Mouse (Mus musculus) megakaryocyte, embryonic 14.5 days (primary cell): ENCODE data around the gene Chd5. TPM values are rescaled to one million over a fixed set of nuclear protein-coding genes. Genes with fewer than 3 reads are reported as not detected.
A peak's percentile ranks its signal among the peaks of the same experiment; 100 is the strongest.

ENCODE experiments used
- H3K27me3 ChIP-seq: replicated peaks from 2 replicates; pipeline ENCODE3; 2012; ENCODE audit warnings: inconsistent platforms
- H3K36me3 ChIP-seq: replicated peaks from 2 replicates; pipeline ENCODE3; 2012; ENCODE audit warnings: low read length, inconsistent platforms, mixed read lengths
- H3K4me1 ChIP-seq: 2 replicates; pipeline ENCODE4 v1.6.1; 2012; ENCODE audit warnings: inconsistent platforms
- H3K4me3 ChIP-seq: replicated peaks from 2 replicates; pipeline ENCODE3; 2012; ENCODE audit warnings: moderate library complexity, mild to moderate bottlenecking, inconsistent platforms
- H3K9me3 ChIP-seq: 2 replicates; pipeline ENCODE4 v1.6.1; 2012; ENCODE audit warnings: inconsistent platforms
- FLI1 ChIP-seq: IDR thresholded peaks from 2 replicates; pipeline ENCODE4 v1.6.1; 2012; ENCODE audit warnings: low read length, inconsistent platforms, mixed read lengths
- GATA1 ChIP-seq: IDR thresholded peaks from 3 replicates; pipeline ENCODE4 v1.6.1; 2012; ENCODE audit warnings: mixed read lengths, low read length, inconsistent platforms, borderline replicate concordance
- polyA plus RNA-seq: library from polyadenylated mRNA; stranded (reverse); fragments of >175 nt; gene quantifications from 2 replicates; pipeline ENCODE4 v1.2.3, GENCODE M21; 2012; ENCODE audit warnings: low replicate concordance; ENCODE audit not compliant: insufficient read depth

Gene Chd5
- polyA plus RNA-seq, 1 experiment: 1.7 TPM

DNA sequence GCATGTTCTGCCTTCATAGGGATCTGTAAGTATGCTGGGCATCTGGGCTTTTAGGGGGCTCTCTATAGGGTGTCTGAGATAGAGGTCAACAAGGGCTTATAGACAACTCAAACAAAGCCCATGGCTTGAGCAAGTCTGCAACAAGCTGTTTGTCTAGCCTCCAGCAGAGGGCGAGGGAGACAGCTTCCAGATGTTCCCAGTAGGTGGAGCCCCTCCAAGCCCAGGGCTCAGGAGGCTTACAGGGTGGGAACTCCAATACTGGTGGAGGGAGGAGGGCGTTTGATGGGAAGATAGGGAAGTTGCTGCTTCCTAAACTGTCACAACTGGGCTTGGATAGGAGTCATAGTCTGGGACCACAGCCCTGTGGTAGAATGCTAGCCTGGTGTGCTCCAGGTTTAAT, 5.5 kb upstream of the Chd5 start:
- H3K36me3 ChIP-seq: peaks cover 81% of the 10 kb centered on the region
- peaks cover 10% of the 10 kb centered on the region for H3K27me3 ChIP-seq
- no peak for TF ChIP-seq FLI1
- no peak for TF ChIP-seq GATA1
- H3K9me3 ChIP-seq: no peaks in the 10 kb centered on the region
- peaks cover 52% of the 10 kb centered on the region for H3K4me1 ChIP-seq
- H3K4me3 ChIP-seq: no peak overlapping the region

DNA sequence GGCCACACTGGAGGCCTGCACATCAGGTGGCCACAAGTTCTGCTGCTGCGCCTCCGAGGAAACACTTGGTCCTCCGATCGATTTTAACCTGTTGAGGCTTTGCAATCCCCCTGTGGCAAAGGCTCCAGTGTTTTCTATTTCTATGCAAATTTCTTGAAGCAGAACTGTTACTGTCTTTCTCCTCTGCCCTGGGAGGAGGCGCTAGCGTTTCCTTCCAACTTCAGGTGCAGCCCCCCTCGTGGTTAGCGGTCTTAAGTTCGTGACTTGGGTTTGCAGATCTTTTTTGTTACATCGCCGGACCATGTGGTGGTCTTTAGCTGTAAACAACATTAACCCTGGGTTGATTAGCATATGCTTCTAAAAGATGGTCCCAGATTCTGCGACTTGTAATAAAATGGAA, 4.9 kb upstream of the Chd5 start:
- peaks cover 16% of the 10 kb centered on the region for H3K27me3 ChIP-seq
- TF ChIP-seq GATA1: no peak
- TF ChIP-seq FLI1: no peak
- no peak overlapping the region for H3K4me3 ChIP-seq
- peaks cover 54% of the 10 kb centered on the region for H3K4me1 ChIP-seq
- peaks cover 77% of the 10 kb centered on the region for H3K36me3 ChIP-seq
- H3K9me3 ChIP-seq: no peaks in the 10 kb centered on the region

DNA sequence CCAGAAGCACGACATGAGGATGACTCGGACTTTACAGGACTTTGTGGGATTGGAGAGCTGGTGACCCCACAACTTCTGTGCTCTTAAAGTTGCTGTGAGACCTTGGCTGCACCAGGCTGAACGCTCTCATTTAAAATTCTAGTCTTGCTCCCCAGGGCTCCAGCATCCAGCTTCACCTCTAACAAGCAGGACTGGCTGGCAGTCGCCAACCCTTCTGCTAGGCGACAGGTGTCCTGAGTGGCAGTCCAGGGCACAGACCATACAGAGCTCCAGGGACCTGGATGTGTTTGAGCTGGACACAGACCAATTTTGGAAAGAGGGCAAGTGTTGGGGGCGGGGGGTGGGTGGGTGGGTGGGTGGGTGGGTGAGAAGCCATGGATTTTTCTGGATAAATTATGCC, 679 bp upstream of the Chd5 start:
- H3K9me3 ChIP-seq: no peaks in the 10 kb centered on the region
- peaks cover 56% of the 10 kb centered on the region for H3K27me3 ChIP-seq
- TF ChIP-seq FLI1: no peak
- TF ChIP-seq GATA1: no peak
- H3K4me3 ChIP-seq: no peak overlapping the region
- H3K4me1 ChIP-seq: peaks cover 56% of the 10 kb centered on the region
- peaks cover 35% of the 10 kb centered on the region for H3K36me3 ChIP-seq

DNA sequence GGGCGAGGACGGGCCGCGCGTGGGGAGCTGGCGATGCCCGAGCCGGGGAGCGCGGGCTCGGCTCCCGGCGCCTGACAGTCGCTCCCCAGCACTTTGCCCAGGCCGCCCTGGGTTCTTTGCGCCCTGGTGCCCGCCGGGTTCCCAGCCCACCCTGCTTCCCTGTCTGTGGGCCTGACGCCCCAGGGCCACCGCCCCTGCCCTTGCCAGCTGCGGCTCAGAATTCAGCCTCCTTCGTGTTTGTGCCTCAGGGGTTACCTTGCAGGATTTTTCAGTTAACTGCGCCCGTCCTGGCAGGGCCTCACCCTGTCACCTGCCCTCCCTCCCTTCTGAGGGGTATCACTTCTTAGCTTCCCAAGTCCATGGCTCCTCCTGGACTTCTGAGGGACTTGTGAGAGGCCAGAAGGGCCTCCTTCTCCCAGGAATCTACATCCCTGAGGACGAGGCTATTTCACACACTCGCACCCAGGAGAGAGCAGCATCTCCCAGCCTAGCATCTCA, 891 bp downstream of the Chd5 start:
- peaks cover 56% of the 10 kb centered on the region for H3K27me3 ChIP-seq
- peak overlapping the region; percentile 85 for H3K4me3 ChIP-seq

DNA sequence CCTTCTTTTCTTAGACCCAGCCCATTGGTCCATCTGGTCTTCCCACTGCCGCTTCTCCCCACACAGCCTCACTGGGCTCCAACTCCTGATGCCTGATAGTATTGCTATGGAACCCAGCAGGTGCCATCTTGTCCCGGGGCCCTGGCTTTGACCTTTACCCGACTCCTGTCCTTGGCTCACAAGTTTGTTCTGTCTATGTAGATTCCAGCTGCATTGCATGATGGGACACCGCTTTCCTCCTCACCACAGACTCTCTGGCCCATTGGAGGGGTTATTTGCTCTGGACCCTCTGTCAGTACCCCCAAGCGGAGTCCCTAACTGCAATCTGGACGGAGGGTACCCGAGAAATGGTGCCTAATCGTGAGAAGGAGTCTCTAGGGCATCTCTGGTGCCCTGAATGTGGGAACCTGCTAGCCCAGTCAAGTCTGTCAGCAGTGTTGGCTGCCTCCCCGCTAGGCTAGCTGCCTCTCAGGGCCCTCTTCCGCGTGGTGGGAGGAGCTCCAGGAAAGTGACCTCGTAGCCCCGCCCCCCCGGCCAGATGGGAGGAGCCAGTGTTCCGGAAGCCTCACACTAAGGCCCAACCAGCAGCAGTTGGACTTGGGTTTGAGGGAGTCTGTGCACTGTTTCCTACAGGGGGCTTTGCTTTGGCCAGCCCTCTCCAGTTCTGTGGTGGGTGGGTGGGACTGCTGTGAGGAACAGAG, 2.3 kb downstream of the Chd5 start:
- Histone ChIP-seq H3K4me3 (peak overlapping the region; percentile 72), H3K4me1 (peaks cover 76% of the 10 kb centered on the region), H3K36me3 (peaks cover 5% of the 10 kb centered on the region), H3K9me3 (no peaks in the 10 kb centered on the region), H3K27me3 (peaks cover 60% of the 10 kb centered on the region)
- no peak for TF ChIP-seq GATA1
- no peak for TF ChIP-seq FLI1

More for the DNA sequence above, 891 bp downstream of the Chd5 start:
- Histone ChIP-seq H3K9me3 (no peaks in the 10 kb centered on the region), H3K4me1 (peaks cover 63% of the 10 kb centered on the region), H3K36me3 (peaks cover 19% of the 10 kb centered on the region)
- TF ChIP-seq GATA1 (no peak), FLI1 (no peak)

DNA sequence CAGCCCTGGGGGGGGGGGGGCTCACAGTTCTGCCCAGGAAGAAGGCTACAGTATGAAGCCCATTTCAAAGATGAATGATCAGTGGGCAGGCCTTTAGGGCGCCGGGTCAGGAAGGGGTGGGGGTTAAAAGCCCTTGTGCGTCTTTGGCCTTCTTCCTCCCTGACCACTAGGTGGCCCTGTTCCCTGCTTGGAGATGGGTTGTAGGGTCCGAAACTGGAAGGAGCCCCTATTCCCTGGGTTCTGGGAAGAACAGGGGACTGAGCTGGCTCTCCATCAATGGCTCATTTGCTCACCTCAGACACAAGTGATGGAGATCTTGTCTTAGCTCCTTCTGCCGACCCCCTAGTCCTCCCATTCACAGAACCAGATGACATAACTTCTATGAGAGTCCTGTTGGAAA, 4.8 kb downstream of the Chd5 start:
- H3K4me3 ChIP-seq: no peak overlapping the region
- H3K36me3 ChIP-seq: no peaks in the 10 kb centered on the region
- H3K9me3 ChIP-seq: no peaks in the 10 kb centered on the region
- no peak for TF ChIP-seq GATA1
- H3K4me1 ChIP-seq: peaks cover 75% of the 10 kb centered on the region
- peaks cover 61% of the 10 kb centered on the region for H3K27me3 ChIP-seq

DNA sequence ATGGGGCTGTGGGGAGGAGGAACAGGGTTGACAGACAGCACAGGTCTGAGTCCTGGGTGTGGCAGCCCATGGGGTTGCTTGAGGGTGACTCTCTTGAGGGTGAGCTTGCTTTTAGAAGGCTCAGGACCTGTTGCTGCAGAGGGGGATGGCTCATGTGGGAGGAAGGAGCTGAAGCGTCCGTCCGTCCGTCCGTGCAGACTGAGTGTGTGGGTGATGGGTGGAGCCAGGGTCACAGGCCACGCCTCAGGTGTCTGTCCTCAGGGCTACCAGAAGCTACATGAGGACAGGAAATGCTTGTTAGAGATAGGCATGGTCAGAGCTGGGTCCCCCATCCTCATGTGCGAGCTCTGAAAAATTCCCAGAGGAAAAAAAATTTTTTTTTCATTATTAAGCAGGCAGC, 6.2 kb downstream of the Chd5 start:
- Histone ChIP-seq H3K4me3 (peak overlapping the region; percentile 81), H3K4me1 (peaks cover 65% of the 10 kb centered on the region), H3K27me3 (peaks cover 61% of the 10 kb centered on the region), H3K9me3 (no peaks in the 10 kb centered on the region), H3K36me3 (no peaks in the 10 kb centered on the region)
- TF ChIP-seq FLI1: no peak
- TF ChIP-seq GATA1: no peak

DNA sequence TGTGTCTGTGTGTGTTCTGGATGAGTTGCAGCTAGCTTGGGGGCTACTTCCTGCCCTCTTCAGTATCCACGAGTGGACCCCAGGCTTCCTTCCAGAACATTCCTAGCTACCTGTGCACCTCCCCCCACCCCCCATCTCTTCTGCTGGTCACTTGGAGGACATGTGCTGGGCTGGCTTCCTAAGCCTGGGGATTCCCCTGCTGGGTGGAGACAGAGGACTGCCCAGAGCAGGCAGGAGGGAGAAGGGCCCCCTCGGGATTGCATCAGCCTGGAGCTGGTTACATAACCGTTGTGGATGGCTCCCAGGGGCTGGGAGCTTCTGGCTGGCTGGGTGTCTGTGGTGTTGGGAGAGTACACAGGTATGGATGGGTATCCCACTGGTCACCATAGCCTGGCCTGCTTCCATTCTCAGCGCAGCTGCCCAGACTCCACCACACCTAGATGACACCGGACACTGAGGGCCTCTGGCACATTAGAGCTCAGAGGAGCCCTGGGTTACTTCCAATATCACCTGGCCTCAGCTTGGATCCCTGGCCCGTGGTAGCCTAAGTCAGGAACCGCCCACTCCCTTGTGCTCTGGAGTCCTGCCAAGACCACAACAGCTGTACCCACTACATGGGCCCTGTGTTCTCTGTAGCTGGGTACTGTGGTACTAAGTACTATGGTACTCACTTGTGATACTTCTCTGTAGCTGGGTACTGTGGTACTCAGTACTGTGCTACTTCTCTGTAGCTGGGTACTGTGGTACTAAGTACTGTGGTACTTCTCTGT, 6.9 kb downstream of the Chd5 start:
- Histone ChIP-seq H3K4me1 (peaks cover 63% of the 10 kb centered on the region), H3K27me3 (peaks cover 60% of the 10 kb centered on the region), H3K36me3 (no peaks in the 10 kb centered on the region), H3K4me3 (peak overlapping the region; percentile 85), H3K9me3 (no peaks in the 10 kb centered on the region)
- TF ChIP-seq GATA1: no peak

DNA sequence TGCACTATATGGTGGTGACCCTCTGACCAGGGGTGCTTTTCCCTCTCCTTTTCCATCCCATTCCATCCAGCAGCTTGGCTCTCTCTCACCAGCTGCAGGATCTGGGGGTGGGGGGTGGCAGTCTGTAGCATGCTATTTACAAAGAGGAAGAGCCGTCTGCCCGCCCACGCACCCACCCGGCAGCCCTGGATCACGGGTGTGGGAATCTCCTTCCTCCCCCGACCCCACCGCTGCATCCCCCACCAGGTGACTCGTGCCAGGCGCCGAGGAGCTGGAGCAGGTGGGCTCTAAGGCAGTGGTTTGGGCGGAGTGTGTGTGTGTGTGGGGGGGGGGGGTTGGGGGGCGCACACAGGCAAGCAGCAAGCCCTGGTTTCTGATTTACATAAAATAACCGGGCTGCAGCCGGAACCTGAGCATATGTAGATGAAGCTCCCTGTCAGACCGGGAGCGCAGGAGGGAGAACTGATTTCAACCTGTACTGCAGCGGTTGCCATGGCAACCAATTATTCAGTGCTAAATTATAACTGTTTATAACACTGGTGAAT, 11.5 kb downstream of the Chd5 start:
- H3K27me3 ChIP-seq: peaks cover 66% of the 10 kb centered on the region
- TF ChIP-seq FLI1 (no peak), GATA1 (no peak)
- no peaks in the 10 kb centered on the region for H3K9me3 ChIP-seq
- H3K36me3 ChIP-seq: no peaks in the 10 kb centered on the region
- peaks cover 42% of the 10 kb centered on the region for H3K4me1 ChIP-seq
- no peak overlapping the region for H3K4me3 ChIP-seq
